8 mouse cellular contexts compared by ENCODE assay signal in the genomic region with DNA sequence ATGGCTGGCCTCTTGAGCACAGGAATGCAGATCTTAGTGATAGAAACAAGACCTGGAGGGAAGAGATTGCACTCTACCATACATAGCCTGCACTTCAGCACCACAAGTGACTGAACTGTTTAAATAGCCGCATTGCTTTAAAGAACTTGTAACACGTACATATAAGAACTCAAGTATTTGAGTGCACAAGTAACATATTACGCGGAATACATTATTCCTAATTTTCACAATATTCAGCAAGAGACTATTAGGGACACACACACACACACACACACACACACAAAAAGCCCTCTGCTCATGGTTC. TPM values are rescaled to one million over a fixed set of nuclear protein-coding genes. Genes with fewer than 3 reads are reported as not detected.
DNase-seq lines count a peak whose midpoint lies in the region; ATAC-seq and TF ChIP-seq lines count a peak whose summit lies in the region.

No protein-coding gene starts in this region.

- no peak for ATAC-seq in embryonic facial prominence, embryonic 15.5 days (ENCODE audit: insufficient number of reproducible peaks, low FRiP score, low TSS enrichment, low read depth)
- ATAC-seq in neural tube, embryonic 13.5 days (ENCODE audit: low read depth) = no peak

- H3K27me3 ChIP-seq in liver, adult 2 months (ENCODE audit: control insufficient read depth, insufficient read depth, low read length) = no peaks in the 10 kb centered on the region
- no peaks in the 10 kb centered on the region for H3K27me3 ChIP-seq in embryonic facial prominence, embryonic 15.5 days
- H3K27me3 ChIP-seq in limb, embryonic 10.5 days (ENCODE audit: low read depth, poor library complexity, severe bottlenecking) = no peaks in the 10 kb centered on the region
- H3K27me3 ChIP-seq in neural tube, embryonic 13.5 days = no peaks in the 10 kb centered on the region

- no peak for TF ChIP-seq POLR2A in liver, adult 2 months (IDR thresholded peaks at IDR 0.05; ENCODE audit: extremely low read depth, insufficient read depth, low read length)

- H3K4me1 ChIP-seq in liver, adult 2 months (ENCODE audit: control insufficient read depth, insufficient read depth, low read length) = peaks cover 4% of the 10 kb centered on the region; the same call in 1 of the 2 replicates
- peaks cover 25% of the 10 kb centered on the region for H3K4me1 ChIP-seq in embryonic facial prominence, embryonic 15.5 days
- peaks cover 35% of the 10 kb centered on the region for H3K4me1 ChIP-seq in limb, embryonic 10.5 days
- peaks cover 42% of the 10 kb centered on the region for H3K4me1 ChIP-seq in neural tube, embryonic 13.5 days (replicated peaks)

- H3K36me3 ChIP-seq in liver, adult 2 months (ENCODE audit: control insufficient read depth, insufficient read depth, low read length) = no peaks in the 10 kb centered on the region
- H3K36me3 ChIP-seq in embryonic facial prominence, embryonic 15.5 days = no peaks in the 10 kb centered on the region
- peaks cover 4% of the 10 kb centered on the region; the same call in 1 of the 2 replicates for H3K36me3 ChIP-seq in limb, embryonic 10.5 days
- H3K36me3 ChIP-seq in neural tube, embryonic 13.5 days = no peaks in the 10 kb centered on the region

- no peaks in the 10 kb centered on the region for H3K9me3 ChIP-seq in embryonic facial prominence, embryonic 15.5 days (replicated peaks)
- no peaks in the 10 kb centered on the region for H3K9me3 ChIP-seq in limb, embryonic 10.5 days (replicated peaks)
- H3K9me3 ChIP-seq in neural tube, embryonic 13.5 days = no peaks in the 10 kb centered on the region

- WGBS in liver, adult 2 months = 77% methylated on average over 4 of the region's 4 CpGs
- 63% methylated on average over 4 of the region's 4 CpGs for WGBS in embryonic facial prominence, embryonic 15.5 days
- WGBS in limb, embryonic 10.5 days = 71% methylated on average over 4 of the region's 4 CpGs
- 78% methylated on average over 4 of the region's 4 CpGs for WGBS in neural tube, embryonic 13.5 days

- no peak for TF ChIP-seq CTCF in liver, adult 2 months (IDR thresholded peaks at IDR 0.05; ENCODE audit: low read depth, low read length)

- peak overlapping the region; percentile 60 for H3K9ac ChIP-seq in liver, adult 2 months (ENCODE audit: low read depth, low read length)
- H3K9ac ChIP-seq in embryonic facial prominence, embryonic 15.5 days = peak overlapping the region; percentile 28; the same call in 1 of the 2 replicates
- peak overlapping the region; percentile 68 for H3K9ac ChIP-seq in neural tube, embryonic 13.5 days

- H3K27ac ChIP-seq in liver, adult 2 months (replicated peaks; ENCODE audit: insufficient read depth, low read depth, low read length) = no peak overlapping the region
- H3K27ac ChIP-seq in embryonic facial prominence, embryonic 15.5 days (replicated peaks) = peak overlapping the region; percentile 84
- H3K27ac ChIP-seq in limb, embryonic 10.5 days = peak overlapping the region; percentile 93
- H3K27ac ChIP-seq in neural tube, embryonic 13.5 days (replicated peaks) = peak overlapping the region; percentile 94

- peak overlapping the region; percentile 74 for H3K4me2 ChIP-seq in embryonic facial prominence, embryonic 15.5 days (replicated peaks)
- peak overlapping the region; percentile 65 for H3K4me2 ChIP-seq in neural tube, embryonic 13.5 days

- H3K4me3 ChIP-seq in liver, adult 2 months (ENCODE audit: insufficient read depth, low read depth, low read length) = peak overlapping the region; percentile 55; the same call in 1 of the 2 replicates
- H3K4me3 ChIP-seq in embryonic facial prominence, embryonic 15.5 days (replicated peaks) = peak overlapping the region; percentile 92
- peak overlapping the region; percentile 89 for H3K4me3 ChIP-seq in limb, embryonic 10.5 days
- H3K4me3 ChIP-seq in neural tube, embryonic 13.5 days = peak overlapping the region; percentile 91

- intact Hi-C loops in left cerebral cortex, postnatal 10 days (cut with DNase I) = loop anchor here (5.0 kb wide), 1 partner anchor 186 kb away; no protein-coding TSS in a partner anchor

- peaks cover 7% of the 10 kb centered on the region; the same call in 1 of the 2 replicates for H3K79me2 ChIP-seq in liver, adult 2 months (ENCODE audit: control insufficient read depth, insufficient read depth, low read length)

- DNase-seq in liver, adult 2 months (ENCODE audit: extremely low read depth, low read depth, low spot score) = no peak
- DNase-seq in liver = no peak
- DNase-seq in limb, embryonic 10.5 days (ENCODE audit: low spot score) = no peak
- DNase-seq in left cerebral cortex, postnatal 10 days (ENCODE audit: extremely low spot score in 1 of 2, low spot score in 2 of 2) = no peak
- DNase-seq in cerebellum, postnatal 14 days = no peak
- no peak for DNase-seq in Muller cell, postnatal 12 days (ENCODE audit: inconsistent ontology term)

RNA-seq across cellular contexts. Expression of gene Cttnbp2nl, which starts 0.7 kb away (rescaled TPM):
- total RNA-seq in liver, adult 2 months (2014; rRNA removed) = 1.8 and 2.2 TPM in 2 replicates
- polyA plus RNA-seq in liver, adult 2 months (2012; rRNA removed) = 0.54 and 0.58 TPM in 2 replicates
- polyA plus RNA-seq in embryonic facial prominence, embryonic 15.5 days (2015; fragmentation: Nextera tagmentation; extraction: Ambion mirVana) = 25.9 and 29.9 TPM in 2 replicates
- 40.5 and 50.1 TPM in 2 replicates for polyA plus RNA-seq in limb, embryonic 10.5 days (2016; fragmentation: Nextera tagmentation; extraction: Ambion mirVana)
- 52.8 and 59.4 TPM in 2 replicates for polyA plus RNA-seq in neural tube, embryonic 13.5 days (2015; fragmentation: Nextera tagmentation; extraction: Ambion mirVana)
- 10 to 100 TPM; 38.7 to 42.7 TPM for total RNA-seq in left cerebral cortex, postnatal 10 days (2021)

RNA-seq across cellular contexts. Expression of gene 4930564D02Rik, which starts 13.0 kb away (rescaled TPM):
- not detected in 2 replicates for total RNA-seq in liver, adult 2 months (2014; rRNA removed)
- polyA plus RNA-seq in liver, adult 2 months (2012; rRNA removed) = not detected in 2 replicates
- not detected in 2 replicates for polyA plus RNA-seq in embryonic facial prominence, embryonic 15.5 days (2015; fragmentation: Nextera tagmentation; extraction: Ambion mirVana)
- polyA plus RNA-seq in limb, embryonic 10.5 days (2016; fragmentation: Nextera tagmentation; extraction: Ambion mirVana) = not detected in 2 replicates
- not detected in 2 replicates for polyA plus RNA-seq in neural tube, embryonic 13.5 days (2015; fragmentation: Nextera tagmentation; extraction: Ambion mirVana)
- total RNA-seq in left cerebral cortex, postnatal 10 days (2021) = not detected

Comparison
In these comparisons a context has a peak if more than half of its experiments do, and no peak if none do; other contexts are left out.
1. RNA of gene Cttnbp2nl, which starts 0.7 kb away (polyA plus RNA-seq): 52.8 to 59.4 TPM in neural tube, embryonic 13.5 days, 40.5 to 50.1 TPM in limb, embryonic 10.5 days and 25.9 to 29.9 TPM in embryonic facial prominence, embryonic 15.5 days; 0.54 to 0.58 TPM in liver, adult 2 months; every median in the first group is over 10 times any median in the second.
2. Peak in every context shown above with its lines, with median percentiles within 50 percentile points of each other: H3K4me3 ChIP-seq and H3K9ac ChIP-seq.